Mouse (Mus musculus): ENCODE data around the gene Fbxo48.

- TF ChIP-seq POLR2A (IDR thresholded peaks at IDR 0.05; ENCODE audit: borderline replicate concordance, low read depth, low read length): no peak
- no peak for TF ChIP-seq CTCF (IDR thresholded peaks at IDR 0.05; ENCODE audit: low read depth, low read length)
Measured at GRCm38 (mm10) chr11:16951761-16952010, 511 bp downstream of the Fbxo48 start.

All from bone marrow macrophage, adult 2 months (primary cell).